Mouse (Mus musculus): ENCODE measurements at regions not wholly inside any gene's neighbourhood (a gene's known extent, or its start where the extent isn't known, plus 50 kb on each side); places are given as distances from the start of the nearest gene placed in this dataset.

DNA sequence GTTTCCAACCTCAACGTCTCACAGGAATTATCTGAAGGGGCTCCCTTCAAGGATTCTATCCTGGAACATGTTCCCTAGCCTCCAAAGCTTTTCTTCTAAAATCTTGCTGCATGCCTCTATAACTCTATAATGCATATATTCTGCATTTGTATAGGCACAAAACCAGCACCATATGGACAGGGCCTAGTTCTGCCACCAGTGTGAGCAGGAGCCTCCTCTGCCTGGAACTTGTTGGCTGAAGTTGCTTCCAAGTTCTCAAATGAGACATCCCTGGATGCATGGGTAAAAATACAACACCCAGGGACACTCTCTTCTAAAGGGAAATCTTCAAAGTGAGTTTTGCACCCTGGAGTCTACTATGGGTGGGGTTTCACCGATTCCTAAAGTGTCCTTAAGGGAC lies 62.3 kb upstream of the Tenm4 start:
- no peaks in the 10 kb centered on the region for H3K27me3 ChIP-seq (ENCODE audit: insufficient read depth, poor library complexity, severe bottlenecking)
- WGBS: 86% methylated on average over 2 of the region's 2 CpGs
- no peaks in the 10 kb centered on the region for H3K36me3 ChIP-seq
- H3K27ac ChIP-seq: no peak overlapping the region
- no peak overlapping the region for H3K4me3 ChIP-seq
- no peak for DNase-seq (ENCODE audit: low spot score)
- no peaks in the 10 kb centered on the region for H3K4me1 ChIP-seq (replicated peaks)
- no peaks in the 10 kb centered on the region for H3K9me3 ChIP-seq

DNA sequence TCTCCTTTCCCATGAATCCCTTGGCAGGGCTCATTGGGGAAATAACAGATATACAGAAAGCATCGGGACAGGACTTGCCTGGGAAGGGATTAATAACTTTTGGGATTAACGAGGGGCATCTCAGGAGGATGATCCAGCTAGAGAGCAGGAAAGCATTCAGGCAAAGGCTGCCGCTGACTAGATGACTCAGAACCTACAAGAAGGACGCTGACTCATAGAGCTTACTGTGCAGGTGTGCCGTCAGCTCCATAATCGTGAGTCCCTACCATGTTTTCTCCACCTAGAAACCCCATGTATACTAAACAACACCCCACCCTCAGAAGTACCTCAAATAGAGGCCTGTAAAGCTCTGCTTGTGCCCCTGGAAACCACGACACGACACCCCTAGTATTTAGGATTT lies 50.9 kb upstream of the Tenm4 start:
- Histone ChIP-seq H3K27ac (no peak overlapping the region), H3K36me3 (no peaks in the 10 kb centered on the region), H3K4me3 (no peak overlapping the region), H3K9me3 (no peaks in the 10 kb centered on the region), H3K4me1 (replicated peaks) (peaks cover 16% of the 10 kb centered on the region), H3K27me3 (ENCODE audit: insufficient read depth, poor library complexity, severe bottlenecking) (no peaks in the 10 kb centered on the region)
- 74% methylated on average over 8 of the region's 8 CpGs for WGBS
- DNase-seq (ENCODE audit: low spot score): no peak

All from hindbrain, embryonic 10.5 days (tissue).